Mouse (Mus musculus) CH12.LX (cell line): ENCODE data around the gene Lancl2. TPM values are rescaled to one million over a fixed set of nuclear protein-coding genes. Genes with fewer than 3 reads are reported as not detected.

Experiments used
- DNase-seq: peaks from one replicate; pipeline ENCODE4 v3.0.0-alpha.2; 2013; ENCODE audit errors: extremely low read depth
- H3K27ac ChIP-seq: 2 replicates; pipeline ENCODE4 v1.5.1; 2012; ENCODE audit warnings: low read depth, mild to moderate bottlenecking, control low read depth, moderate library complexity; ENCODE audit not compliant: insufficient read depth
- H3K27me3 ChIP-seq: replicated peaks from 2 replicates; pipeline ENCODE3; 2012; ENCODE audit warnings: inconsistent platforms
- H3K36me3 ChIP-seq, 2 experiments: replicated peaks in 1 of 2; 2 replicates each; pipeline versions ENCODE3 to v1.6.1; 2012; ENCODE audit warnings: inconsistent platforms in 1 of 2, low read length in 1 of 2, mild to moderate bottlenecking in 1 of 2, mixed read lengths in 1 of 2, moderate library complexity in 1 of 2; ENCODE audit not compliant: control insufficient read depth in 1 of 2, insufficient read depth in 1 of 2
- H3K4me1 ChIP-seq, 2 experiments: 2 replicates each; pipeline ENCODE4 v1.6.1; 2012; ENCODE audit warnings: inconsistent platforms in 1 of 2, moderate library complexity in 1 of 2; ENCODE audit not compliant: insufficient read depth in 2 of 2, control insufficient read depth in 1 of 2
- H3K4me2 ChIP-seq: 2 replicates; pipeline ENCODE4 v1.6.1; 2012; ENCODE audit warnings: low read depth, mild to moderate bottlenecking, control low read depth; ENCODE audit not compliant: poor library complexity, insufficient read depth, severe bottlenecking
- H3K4me3 ChIP-seq, 3 experiments: fragments of 150-350 bp in 1 of 3; sonication (generic) in 1 of 3; replicated peaks in 1 of 3; 2 replicates each; pipeline versions ENCODE3 to v1.5.1; 2011 to 2012; ENCODE audit warnings: low read depth in 2 of 3, low read length in 2 of 3, mild to moderate bottlenecking in 2 of 3, moderate library complexity in 2 of 3, control low read depth in 1 of 3, improper control_type of control experiment in 1 of 3, inconsistent platforms in 1 of 3, mixed read lengths in 1 of 3; ENCODE audit not compliant: poor library complexity in 1 of 3
- H3K79me2 ChIP-seq: replicated peaks from 2 replicates; pipeline ENCODE4 v1.6.1; 2012; ENCODE audit warnings: mild to moderate bottlenecking, moderate library complexity; ENCODE audit not compliant: control insufficient read depth, poor library complexity, insufficient read depth, severe bottlenecking; ENCODE audit errors: extremely low read depth
- H3K9ac ChIP-seq: 2 replicates; pipeline ENCODE4 v1.6.1; 2012; ENCODE audit warnings: low read depth, mild to moderate bottlenecking, control low read depth, moderate library complexity; ENCODE audit not compliant: insufficient read depth
- H3K9me3 ChIP-seq: replicated peaks from 2 replicates; pipeline ENCODE3; 2012; ENCODE audit warnings: low read length, inconsistent platforms, mixed read lengths
- CHD1 ChIP-seq: IDR thresholded peaks from 2 replicates; pipeline ENCODE4 v1.6.1; 2012; ENCODE audit warnings: low read depth, low read length, improper control_type of control experiment, inconsistent platforms
- CHD2 ChIP-seq: IDR thresholded peaks from 2 replicates; pipeline ENCODE4 v1.6.1; 2011; ENCODE audit warnings: low read length, improper control_type of control experiment
- CTCF ChIP-seq, 2 experiments: IDR thresholded peaks in 1 of 2; conservative IDR thresholded peaks in 1 of 2; 2 replicates each; pipeline ENCODE4 v1.5.1; 2011 to 2012; ENCODE audit warnings: low read depth in 2 of 2, low read length in 2 of 2, improper control_type of control experiment in 1 of 2, inconsistent platforms in 1 of 2, mild to moderate bottlenecking in 1 of 2, moderate library complexity in 1 of 2
- E2F4 ChIP-seq: IDR thresholded peaks from 2 replicates; pipeline ENCODE4 v1.6.1; 2011; ENCODE audit warnings: low read depth, low read length, improper control_type of control experiment; ENCODE audit not compliant: insufficient replicate concordance
- ELF1 ChIP-seq: IDR thresholded peaks from 2 replicates; pipeline ENCODE4 v1.6.1; 2014; ENCODE audit warnings: low read depth, mild to moderate bottlenecking, inconsistent platforms, low read length, improper control_type of control experiment
- EP300 ChIP-seq: IDR thresholded peaks from 2 replicates; pipeline ENCODE4 v1.6.1; 2011; ENCODE audit warnings: low read length, improper control_type of control experiment
- ETS1 ChIP-seq: conservative IDR thresholded peaks from 2 replicates; pipeline ENCODE4 v1.6.1; 2012; ENCODE audit warnings: low read depth, mild to moderate bottlenecking, inconsistent platforms, low read length, improper control_type of control experiment, moderate library complexity
- HCFC1 ChIP-seq: IDR thresholded peaks from 2 replicates; pipeline ENCODE4 v1.6.1; 2012; ENCODE audit warnings: low read depth, mild to moderate bottlenecking, inconsistent platforms, low read length, improper control_type of control experiment
- JUND ChIP-seq: conservative IDR thresholded peaks from 2 replicates; pipeline ENCODE4 v1.6.1; 2011; ENCODE audit warnings: low read depth, low read length, improper control_type of control experiment
- MAFK ChIP-seq: IDR thresholded peaks from 2 replicates; pipeline ENCODE4 v1.6.1; 2011; ENCODE audit warnings: low read length, improper control_type of control experiment; ENCODE audit not compliant: insufficient replicate concordance
- MAX ChIP-seq: IDR thresholded peaks from 2 replicates; pipeline ENCODE4 v1.6.1; 2011; ENCODE audit warnings: low read length, improper control_type of control experiment
- MAZ ChIP-seq: IDR thresholded peaks from 2 replicates; pipeline ENCODE4 v1.6.1; 2012; ENCODE audit warnings: low read depth, mild to moderate bottlenecking, inconsistent platforms, low read length, improper control_type of control experiment, moderate library complexity
- MXI1 ChIP-seq: IDR thresholded peaks from 2 replicates; pipeline ENCODE4 v1.6.1; 2011; ENCODE audit warnings: mild to moderate bottlenecking, low read depth, low read length, improper control_type of control experiment
- MYC ChIP-seq: IDR thresholded peaks from 2 replicates; pipeline ENCODE4 v1.6.1; 2011; ENCODE audit warnings: low read depth, mild to moderate bottlenecking, improper control_type of control experiment, low read length
- POLR2A ChIP-seq: IDR thresholded peaks from 2 replicates; pipeline ENCODE4 v1.6.1; 2011; ENCODE audit warnings: low read depth, mild to moderate bottlenecking, improper control_type of control experiment, low read length
- POLR2AphosphoS2 ChIP-seq: IDR thresholded peaks from 2 replicates; pipeline ENCODE4 v1.6.1; 2011; ENCODE audit warnings: low read depth, low read length, improper control_type of control experiment
- RAD21 ChIP-seq: IDR thresholded peaks from 2 replicates; pipeline ENCODE4 v1.6.1; 2011; ENCODE audit warnings: low read depth, mild to moderate bottlenecking, low read length, improper control_type of control experiment, moderate library complexity
- SMC3 ChIP-seq: IDR thresholded peaks from 2 replicates; pipeline ENCODE4 v1.6.1; 2011; ENCODE audit warnings: low read depth, low read length, improper control_type of control experiment
- TBP ChIP-seq: conservative IDR thresholded peaks from 2 replicates; pipeline ENCODE4 v1.6.1; 2011; ENCODE audit warnings: low read depth, low read length, improper control_type of control experiment
- UBTF ChIP-seq: IDR thresholded peaks from 2 replicates; pipeline ENCODE4 v1.6.1; 2012; ENCODE audit warnings: low read depth, mild to moderate bottlenecking, inconsistent platforms, low read length, improper control_type of control experiment, moderate library complexity
- USF2 ChIP-seq: conservative IDR thresholded peaks from 2 replicates; pipeline ENCODE4 v1.6.1; 2011; ENCODE audit warnings: low read depth, low read length, improper control_type of control experiment
- ZC3H11A ChIP-seq: IDR thresholded peaks from 2 replicates; pipeline ENCODE4 v1.6.1; 2012; ENCODE audit warnings: low read depth, mild to moderate bottlenecking, inconsistent platforms, low read length, improper control_type of control experiment
- ZKSCAN1 ChIP-seq: IDR thresholded peaks from 2 replicates; pipeline ENCODE4 v1.6.1; 2012; ENCODE audit warnings: low read depth, inconsistent platforms, low read length, improper control_type of control experiment, borderline replicate concordance
- dilution Hi-C: fragments of 300-500 bp; cut with MboI; formaldehyde crosslinking; loops from 2 replicates; pipeline ENCODE4 v1.14.3; 2020; ENCODE audit warnings: low sequenced_read_pairs; ENCODE audit not compliant: extremely low pct_unique_long_range_greater_than_20kb, extremely low pct_ligation_motif_present
- in situ Hi-C: fragments of 300-500 bp; cut with MboI; formaldehyde crosslinking; loops from 3 replicates; pipeline ENCODE4 v1.14.3; 2019; ENCODE audit warnings: low sequenced_read_pairs, low pct_ligation_motif_present, low pct_unique_long_range_greater_than_20kb, mixed read lengths
- polyA plus RNA-seq: library from polyadenylated mRNA; unstranded; fragments of >175 nt; gene quantifications from 2 replicates; pipeline ENCODE4 v1.2.1, GENCODE M21; 2012; ENCODE audit warnings: low read depth; ENCODE audit not compliant: insufficient read length
- total RNA-seq, 2 experiments: library from RNA; depleted of rRNA; stranded (reverse); fragments of 300-350 nt in 1 of 2; fragments of >200 nt in 1 of 2; gene quantifications; 2 replicates each; pipeline ENCODE4 v1.2.3; 2012 to 2014

Lancl2 gene
- total RNA-seq (2012; rRNA removed), result 12.2 and 13.8 TPM in 2 replicates
- 24.3 and 25.0 TPM in 2 replicates for total RNA-seq (2014; rRNA removed)
- polyA plus RNA-seq, result 17.7 and 19.1 TPM in 2 replicates

DNA sequence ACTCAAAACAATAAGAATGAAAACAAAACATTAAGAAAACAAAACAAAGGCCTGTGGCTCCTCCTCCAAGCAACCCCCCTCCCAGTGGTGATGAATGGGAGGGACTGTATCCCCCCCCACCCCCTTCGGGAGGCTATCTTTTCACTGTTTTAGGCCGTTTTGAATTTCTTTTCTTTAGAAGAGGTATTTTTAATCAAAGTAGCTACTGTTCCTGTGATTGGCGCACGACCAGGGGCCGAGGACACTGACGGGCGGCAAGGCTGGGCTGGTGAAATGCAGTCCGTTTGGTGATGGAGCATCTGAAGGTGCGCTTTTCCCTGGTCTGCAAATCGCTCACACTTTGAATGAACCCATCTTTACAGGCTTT, at the start of gene Lancl2:
TSS of gene Lancl2 (plus strand) at position 165 of the 367 bp plus-strand sequence.
- H3K9ac ChIP-seq, result peak within 1 kb of the TSS; percentile 56
- H3K27ac ChIP-seq, result peak within 1 kb of the TSS; percentile 31
- no peaks in the 10 kb centered on the region for H3K36me3 ChIP-seq
- H3K9me3 ChIP-seq, result no peaks in the 10 kb centered on the region
- no peaks in the 10 kb centered on the region for H3K79me2 ChIP-seq
- in situ Hi-C loops (no loop called here), dilution Hi-C loops (no loop called here)
- no peak for DNase-seq
- TF ChIP-seq E2F4 (no peak), USF2 (no peak), CHD1 (no peak), MAX (no peak), TBP (no peak), JUND (no peak), MXI1 (no peak), MAZ (no peak), SMC3 (no peak), MAFK (no peak), ELF1 (no peak), EP300 (no peak), UBTF (no peak), POLR2AphosphoS2 (no peak), ZC3H11A (no peak), MYC (no peak), POLR2A (no peak), CTCF (conservative IDR thresholded peaks at IDR 0.05 in 1 of 2, IDR thresholded peaks at IDR 0.05 in 1 of 2; ENCODE audit: low read depth in 2 of 2, low read length in 2 of 2) (no peak)
- peaks cover 4 to 18% of the 10 kb centered on the region in 2 experiments; a peak in 3 of 4 replicates for H3K4me1 ChIP-seq
- H3K4me3 ChIP-seq, result peak within 1 kb of the TSS; percentile 64 to 85 (median 78)
- H3K27me3 ChIP-seq, result no peaks in the 10 kb centered on the region
- H3K4me2 ChIP-seq, result peak within 1 kb of the TSS; percentile 88

DNA sequence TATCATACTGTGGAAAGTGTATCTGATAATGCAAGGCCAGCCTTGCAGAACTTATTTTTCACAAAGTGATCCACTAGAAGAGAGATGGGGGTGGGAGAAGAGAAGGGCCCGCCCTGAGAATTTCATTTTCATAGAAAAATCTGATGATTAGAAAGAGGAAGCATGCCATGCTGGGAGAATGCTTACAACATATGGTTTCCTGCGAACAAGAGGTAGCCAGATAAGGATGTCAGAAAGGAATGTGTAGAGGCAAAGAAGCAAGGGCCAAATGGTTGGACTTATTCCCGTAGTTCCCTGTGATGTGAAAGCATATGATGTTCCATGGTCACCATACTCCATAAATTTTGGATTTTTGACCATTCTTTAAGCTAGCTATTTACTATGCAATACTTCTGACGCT, 41.0 kb upstream of the Lancl2 start:
- Histone ChIP-seq H3K4me1 (peaks cover 0 to 29% of the 10 kb centered on the region in 2 experiments; a peak in 2 of 4 replicates), H3K9me3 (no peaks in the 10 kb centered on the region), H3K4me3 (no peak overlapping the region), H3K27me3 (no peaks in the 10 kb centered on the region), H3K36me3 (peaks cover 2 to 9% of the 10 kb centered on the region in 2 experiments), H3K27ac (no peak overlapping the region), H3K9ac (no peak overlapping the region), H3K4me2 (no peak overlapping the region), H3K79me2 (no peaks in the 10 kb centered on the region)
- TF ChIP-seq SMC3 (no peak), HCFC1 (no peak), CHD2 (no peak), USF2 (no peak), ZKSCAN1 (no peak), CHD1 (no peak), RAD21 (no peak), ETS1 (no peak), POLR2AphosphoS2 (no peak)
- DNase-seq, result no peak
- dilution Hi-C loops, result no loop called here
- in situ Hi-C loops, result no loop called here
